9 mouse cellular contexts compared by ENCODE assay signal in the genomic region with DNA sequence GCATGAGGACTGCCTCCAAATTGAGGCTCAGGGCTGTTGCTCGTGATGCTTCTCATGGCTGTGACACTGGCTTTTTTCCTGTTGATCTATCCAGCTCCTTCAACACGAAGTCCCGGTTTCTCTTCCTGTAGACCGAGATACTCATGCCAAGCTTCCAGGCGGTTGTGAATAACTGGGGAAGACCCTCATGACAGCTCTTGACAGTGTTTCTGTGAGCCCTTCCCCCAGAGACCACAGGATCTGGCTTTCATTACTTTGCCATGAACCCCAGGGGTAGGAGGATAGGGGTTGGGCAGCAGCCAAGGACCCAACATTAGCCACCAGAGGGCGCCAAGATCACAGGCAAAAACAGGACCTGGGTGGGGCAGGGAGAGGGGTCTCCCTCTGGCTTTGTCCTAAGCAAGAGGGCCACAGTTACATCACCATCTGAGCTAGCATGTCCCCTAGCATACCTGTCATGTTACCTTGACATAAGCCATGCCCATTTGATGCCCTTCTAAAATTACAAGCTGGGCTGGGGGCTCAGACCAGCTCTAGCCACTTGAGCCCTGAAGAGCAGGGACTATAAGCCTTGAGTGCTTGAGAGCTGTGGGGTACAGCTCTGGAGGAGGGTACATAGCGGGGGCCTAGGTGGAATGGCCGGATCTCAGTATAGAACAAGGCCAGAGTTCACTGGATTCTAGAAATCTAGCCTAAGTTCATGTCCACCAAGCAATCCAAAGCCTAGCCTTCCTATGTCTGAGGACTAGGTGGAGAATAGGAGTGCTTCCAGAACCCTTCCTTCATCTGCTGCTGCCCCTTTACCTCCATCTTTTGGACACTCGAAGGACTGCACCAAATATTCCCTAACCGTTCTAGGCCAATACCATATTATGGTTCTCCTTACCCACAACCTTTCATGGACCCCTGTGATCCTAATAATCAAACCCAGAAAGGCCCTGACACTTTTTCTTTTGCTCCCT. TPM values are rescaled to one million over a fixed set of nuclear protein-coding genes. Genes with fewer than 3 reads are reported as not detected.
DNase-seq lines count a peak whose midpoint lies in the region; ATAC-seq lines count a peak whose summit lies in the region.
"Had no signal": no experiment of that assay in that cellular context is flagged by ENCODE, and none has a peak within 500 bp of the region (broad histone marks: within the 10 kb centered on the region; RNA-seq: fewer than 3 reads in every experiment).

A gene (minus strand): TSS at position 51 of the 962 bp plus-strand sequence.

- ATAC-seq in hindbrain, embryonic 16.5 days, result no peak
- peak; percentile 47; the same call in 1 of the 2 replicates for ATAC-seq in heart, embryonic 15.5 days (replicated peaks; ENCODE audit: insufficient number of reproducible peaks, insufficient read depth, low FRiP score, low read depth)

- WGBS in hindbrain, embryonic 10.5 days, result 41% methylated on average over 10 of the region's 10 CpGs
- 55% methylated on average over 10 of the region's 10 CpGs for WGBS in hindbrain, embryonic 16.5 days
- WGBS in heart, embryonic 15.5 days, result 32% methylated on average over 10 of the region's 10 CpGs

- no peak within 1 kb of the TSS for H3K4me3 ChIP-seq in hindbrain, embryonic 10.5 days
- no peak within 1 kb of the TSS for H3K4me3 ChIP-seq in hindbrain, embryonic 16.5 days (ENCODE audit: low read length)
- no peak within 1 kb of the TSS for H3K4me3 ChIP-seq in heart, embryonic 15.5 days
- H3K4me3 ChIP-seq: neural tube, embryonic 12.5 days had no signal

- no peaks in the 10 kb centered on the region for H3K9me3 ChIP-seq in hindbrain, embryonic 10.5 days
- H3K9me3 ChIP-seq in hindbrain, embryonic 16.5 days (ENCODE audit: control insufficient read depth, low read length), result no peaks in the 10 kb centered on the region
- no peaks in the 10 kb centered on the region for H3K9me3 ChIP-seq in heart, embryonic 15.5 days (replicated peaks)
- H3K9me3 ChIP-seq: neural tube, embryonic 12.5 days had no signal

- H3K27me3 ChIP-seq in hindbrain, embryonic 10.5 days (ENCODE audit: insufficient read depth, poor library complexity, severe bottlenecking), result peaks cover 23% of the 10 kb centered on the region
- H3K27me3 ChIP-seq in hindbrain, embryonic 16.5 days (replicated peaks; ENCODE audit: control insufficient read depth, insufficient read depth, low read length), result no peaks in the 10 kb centered on the region
- peaks cover 6% of the 10 kb centered on the region; the same call in 1 of the 2 replicates for H3K27me3 ChIP-seq in heart, embryonic 15.5 days
- H3K27me3 ChIP-seq: neural tube, embryonic 12.5 days had no signal

- 0 out of 2 replicates have a peak, but pooled peaks cover 2% of the 10 kb centered on the region for H3K4me1 ChIP-seq in hindbrain, embryonic 10.5 days (replicated peaks)
- no peaks in the 10 kb centered on the region for H3K4me1 ChIP-seq in hindbrain, embryonic 16.5 days (ENCODE audit: control insufficient read depth, insufficient read depth, low read depth, low read length)
- peaks cover 8% of the 10 kb centered on the region; the same call in 1 of the 2 replicates for H3K4me1 ChIP-seq in heart, embryonic 15.5 days (replicated peaks)
- H3K4me1 ChIP-seq: neural tube, embryonic 12.5 days had no signal

- DNase-seq in hindbrain, embryonic 10.5 days (ENCODE audit: low spot score), result peak; percentile 75
- peak; percentile 52 for DNase-seq in NIH3T3 (ENCODE audit: low read depth)
- peak; percentile 83 for DNase-seq in embryo, embryonic 10.5 days (ENCODE audit: low spot score)
- peak; percentile 26 for DNase-seq in layer of hippocampus, adult 9-10 months (ENCODE audit: low spot score)
- DNase-seq in lung, postnatal 36 days, result peak; percentile 84
- DNase-seq in thymus, postnatal 0 days (ENCODE audit: low spot score), result peak; percentile 60

- no peak within 1 kb of the TSS for H3K4me2 ChIP-seq in hindbrain, embryonic 16.5 days (ENCODE audit: low read length)
- no peak within 1 kb of the TSS for H3K4me2 ChIP-seq in heart, embryonic 15.5 days
- H3K4me2 ChIP-seq: neural tube, embryonic 12.5 days had no signal

- H3K36me3 ChIP-seq in hindbrain, embryonic 10.5 days, result no peaks in the 10 kb centered on the region
- no peaks in the 10 kb centered on the region for H3K36me3 ChIP-seq in hindbrain, embryonic 16.5 days (ENCODE audit: control insufficient read depth, insufficient read depth, low read length)
- H3K36me3 ChIP-seq in heart, embryonic 15.5 days, result no peaks in the 10 kb centered on the region
- H3K36me3 ChIP-seq: neural tube, embryonic 12.5 days had no signal

- no peak within 1 kb of the TSS for H3K9ac ChIP-seq in hindbrain, embryonic 16.5 days (ENCODE audit: low read depth, low read length)
- no peak within 1 kb of the TSS; the same call in 1 of the 2 replicates for H3K9ac ChIP-seq in heart, embryonic 15.5 days
- H3K9ac ChIP-seq: neural tube, embryonic 12.5 days had no signal

- 0 out of 2 replicates have a peak within 1 kb of the TSS, but pooled peaks have one; percentile 31 for H3K27ac ChIP-seq in hindbrain, embryonic 10.5 days
- no peak within 1 kb of the TSS for H3K27ac ChIP-seq in hindbrain, embryonic 16.5 days (ENCODE audit: low read depth, low read length)
- H3K27ac ChIP-seq in heart, embryonic 15.5 days, result no peak within 1 kb of the TSS
- H3K27ac ChIP-seq: neural tube, embryonic 12.5 days had no signal

RNA-seq across cellular contexts. Expression of the gene that starts here (rescaled TPM):
- polyA plus RNA-seq in hindbrain, embryonic 10.5 days (2016; fragmentation: Nextera tagmentation; extraction: Ambion mirVana), result 0.55 and 0.71 TPM in 2 replicates
- polyA plus RNA-seq in hindbrain, embryonic 16.5 days (2015; fragmentation: Nextera tagmentation; extraction: Ambion mirVana), result 2.1 and 3.2 TPM in 2 replicates
- 3.8 and 4.7 TPM in 2 replicates for polyA plus RNA-seq in heart, embryonic 15.5 days (2015; fragmentation: Nextera tagmentation; extraction: Ambion mirVana)
- 0.98 and 1.5 TPM in 2 replicates for polyA plus RNA-seq in thymus, postnatal 0 days (2015; fragmentation: Nextera tagmentation; extraction: Ambion mirVana)

Comparison
In these comparisons a context has a peak if more than half of its experiments do, and no peak if none do; other contexts are left out.
1. Peak in DNase-seq and H3K27ac ChIP-seq in hindbrain, embryonic 10.5 days; RNA of the gene not detected or under 1 TPM.
2. DNase-seq: peak in every context shown above with its lines; median percentile 84 in lung, postnatal 36 days; 83 in embryo, embryonic 10.5 days; 75 in hindbrain, embryonic 10.5 days; 60 in thymus, postnatal 0 days; 52 in NIH3T3; 26 in layer of hippocampus, adult 9-10 months.